Mouse (Mus musculus) heart, postnatal 25 days (tissue): ENCODE data around the gene Gstt3. TPM values are rescaled to one million over a fixed set of nuclear protein-coding genes. Genes with fewer than 3 reads are reported as not detected.
"Not testable (repeated sequence)": the region's sequence is repeated elsewhere in the genome, so short reads cannot be mapped to it uniquely, and the experiment has no call there.

Experiments
- DNase-seq: peaks from one replicate; pipeline ENCODE4 v3.0.0; 2022; ENCODE audit warnings: low spot score
- intact Hi-C: fragments of 180-260 bp; cut with DNase I; formaldehyde crosslinking; loops from one replicate; pipeline ENCODE4 v1.15.1; 2025
- total RNA-seq, 2 experiments: library from RNA; stranded (reverse); gene quantifications; 2 replicates each; pipeline ENCODE4 v1.2.3; 2021

Gene Gstt3
- total RNA-seq, 2 experiments from 2014 or later = 3.1 to 3.3 TPM

- intact Hi-C loops = no loop called here
- no peak for DNase-seq
Measured at GRCm38 (mm10) chr10:75788277-75788676, 7.1 kb upstream of the Gstt3 start.

DNA sequence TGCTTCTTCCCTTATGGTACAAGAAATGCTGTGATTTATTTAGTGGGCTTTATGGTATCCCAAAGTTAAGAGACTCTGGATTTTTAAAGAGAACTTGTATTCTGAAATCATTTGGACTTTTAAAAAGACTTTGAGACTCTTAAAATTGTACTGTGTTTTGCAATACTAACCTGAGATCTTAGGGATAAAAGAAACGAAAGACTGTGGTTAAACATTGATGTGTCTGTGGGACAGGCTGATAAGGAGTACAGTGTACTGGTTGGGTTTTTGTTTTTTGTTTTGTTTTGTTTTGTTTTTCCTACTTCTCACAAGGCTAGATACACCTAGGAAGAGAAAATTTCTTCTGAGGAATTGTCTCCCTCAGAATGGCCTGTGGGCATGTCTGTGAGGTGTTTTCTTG is 4.2 kb upstream of the Gstt3 start:
- DNase-seq = no peak
- intact Hi-C loops = no loop called here

DNA sequence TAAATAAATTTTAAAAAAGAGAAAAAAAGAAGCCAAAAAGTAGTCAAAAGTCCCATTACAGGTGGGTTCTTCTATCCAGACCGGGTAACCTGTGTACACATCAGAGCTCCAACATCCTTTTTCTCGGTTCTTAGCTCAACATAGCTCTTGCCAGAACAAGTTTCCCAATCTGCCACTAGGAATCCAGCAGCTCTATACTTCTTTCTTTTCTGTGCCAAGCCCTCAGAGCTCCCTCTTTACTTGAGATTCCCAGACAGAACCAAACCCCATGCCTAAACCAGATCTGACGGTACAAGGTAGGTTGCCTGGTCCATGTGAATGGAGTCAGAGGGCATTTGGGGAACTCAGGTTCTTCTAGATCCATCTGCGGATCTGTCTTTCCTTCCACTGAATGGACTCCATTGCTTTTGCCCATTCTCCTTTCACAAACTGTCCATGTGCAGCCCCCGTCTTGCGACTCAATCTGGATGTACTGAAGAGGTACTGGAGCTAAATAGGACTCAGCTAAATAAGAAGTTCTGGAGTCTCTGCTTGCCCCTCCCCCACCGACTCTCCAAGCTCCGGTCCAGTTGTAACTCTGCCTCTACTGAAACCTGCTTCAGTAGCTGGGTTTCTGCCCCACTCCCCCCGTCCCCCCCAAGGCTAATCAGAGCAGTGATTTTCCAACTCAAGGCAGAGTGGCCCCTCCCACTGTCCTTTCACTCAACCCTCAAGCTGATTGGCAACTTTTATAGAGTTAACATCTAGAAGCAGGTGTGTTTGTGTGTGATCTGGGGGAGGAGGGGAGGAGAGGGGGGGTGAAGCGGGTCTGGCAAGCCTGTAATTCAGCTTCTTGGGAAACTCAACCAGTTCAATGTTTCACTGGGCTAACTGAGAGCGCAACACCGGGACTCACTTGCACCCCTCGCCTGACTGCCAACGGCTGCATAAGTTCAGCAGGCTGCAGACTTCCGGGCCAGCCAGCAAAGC is 1.7 kb downstream of the Gstt3 start:
- DNase-seq = no peak
- intact Hi-C loops = no loop called here

- no peak for DNase-seq
- intact Hi-C loops = no loop called here
Measured at GRCm38 (mm10) chr10:75777885-75778284, 3.3 kb downstream of the Gstt3 start.

DNA sequence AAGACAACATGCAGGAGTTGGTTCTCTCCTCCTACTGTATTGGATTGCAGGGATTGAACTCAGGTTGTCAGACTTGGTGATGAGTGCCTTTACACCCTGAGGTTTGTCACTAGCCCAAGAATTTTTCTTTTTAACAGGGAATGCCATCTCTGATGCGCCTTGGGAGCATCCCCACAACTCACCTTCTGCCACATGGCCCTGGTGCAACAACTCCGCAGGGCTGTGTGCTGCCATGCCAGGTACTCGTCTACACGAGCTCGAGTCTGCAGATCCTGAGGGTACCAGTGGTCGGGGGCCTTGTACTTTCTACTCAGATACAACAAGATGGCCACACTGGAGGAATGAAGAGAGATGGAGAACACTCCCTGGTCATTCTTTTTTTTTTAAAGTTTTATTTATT is 4.7 kb downstream of the Gstt3 start:
- DNase-seq = no peak
- intact Hi-C loops = no loop called here

DNA sequence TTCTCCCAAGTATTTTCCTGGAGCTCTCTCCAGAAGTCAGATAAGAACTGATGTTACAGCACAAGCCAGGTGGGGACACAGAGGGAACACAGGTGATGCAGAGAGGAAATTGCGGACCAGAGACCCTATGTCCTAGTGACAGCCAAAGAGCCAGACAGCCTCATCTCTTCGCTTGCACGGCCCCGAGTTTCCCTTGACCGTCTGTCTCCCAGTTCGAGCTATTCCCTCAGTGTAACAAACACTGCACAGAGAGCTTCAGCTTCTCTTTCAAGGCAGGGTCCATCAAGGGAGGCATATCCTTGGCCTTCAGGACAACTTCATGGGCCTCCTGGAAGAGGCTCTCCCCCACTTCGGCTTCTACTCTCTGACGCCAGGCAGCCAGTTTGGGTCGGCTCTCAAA is 6.6 kb downstream of the Gstt3 start:
- intact Hi-C loops = loop anchor here (5.0 kb wide), 1 partner anchor 58 kb away; no protein-coding TSS in a partner anchor

GRCm38 (mm10) chr10:75774102-75774501 is 7.1 kb downstream of the Gstt3 start:
- intact Hi-C loops = loop anchor here (5.0 kb wide), 1 partner anchor 58 kb away; no protein-coding TSS in a partner anchor
- no peak for DNase-seq

More for the DNA sequence above, 6.6 kb downstream of the Gstt3 start:
- no peak for DNase-seq

GRCm38 (mm10) chr10:75772795-75773664 is 8.2 kb downstream of the Gstt3 start, which contains the start of gene Ddt:
Gene Ddt, minus strand, starts transcription at chr10:75773414.
- intact Hi-C loops = loop anchor here (5.0 kb wide), 1 partner anchor 59 kb away; no protein-coding TSS in a partner anchor
- DNase-seq = peak; percentile 64

DNA sequence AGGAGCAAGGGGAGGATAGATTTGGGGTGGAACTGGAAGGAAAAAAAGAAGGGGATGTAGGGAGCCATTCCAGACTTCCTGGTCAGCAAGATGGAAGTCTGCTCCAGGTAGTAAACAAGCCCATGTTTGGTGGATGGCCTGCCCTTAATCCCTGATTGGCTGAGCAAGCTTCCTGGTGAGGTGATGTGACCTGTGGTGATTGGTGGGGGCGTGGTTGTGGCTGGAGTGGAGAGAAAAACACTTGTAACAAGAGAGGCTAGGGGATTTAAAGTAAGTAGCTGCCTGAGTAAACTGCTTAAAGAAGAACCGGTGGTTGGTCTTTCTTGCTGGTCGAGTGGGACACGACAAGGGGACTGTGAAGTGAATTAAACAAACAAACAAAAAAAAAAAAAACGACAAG is 13.5 kb downstream of the Gstt3 start:
- DNase-seq, intact Hi-C loops: not testable (repeated sequence)

DNA sequence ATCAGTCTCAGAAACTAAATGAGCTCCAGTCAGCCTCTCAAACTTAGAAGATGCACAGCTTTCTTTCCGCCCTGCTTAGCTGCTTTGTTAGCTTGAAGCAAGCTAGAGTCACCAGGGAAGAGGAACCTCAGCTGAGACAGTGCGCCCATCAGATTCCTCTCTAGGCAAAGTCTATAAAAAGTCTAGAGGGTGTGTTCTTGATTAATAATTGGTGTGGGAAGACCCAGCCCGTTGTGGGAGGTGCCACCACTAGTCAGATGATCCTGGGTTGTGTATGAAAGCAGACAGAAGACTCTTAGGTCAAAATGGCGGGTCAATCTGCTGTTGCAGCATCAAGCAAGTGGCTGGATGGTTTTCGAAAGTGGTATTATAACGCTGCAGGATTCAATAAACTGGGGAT is 14.4 kb downstream of the Gstt3 start:
- DNase-seq = no peak
- intact Hi-C loops = no loop called here

- intact Hi-C loops = loop anchor here (5.0 kb wide), 2 partner anchors 88 to 183 kb away; no protein-coding TSS in a partner anchor
- DNase-seq = no peak
Measured at GRCm38 (mm10) chr10:75764519-75765473, 16.4 kb downstream of the Gstt3 start.

GRCm38 (mm10) chr10:75763682-75764518 is 17.3 kb downstream of the Gstt3 start, which contains the start of gene Cabin1:
Gene Cabin1, minus strand, starts transcription at chr10:75764341.
- DNase-seq = peak; percentile 94
- intact Hi-C loops = loop anchor here (5.0 kb wide), 2 partner anchors 88 to 183 kb away; no protein-coding TSS in a partner anchor

- DNase-seq = no peak
- intact Hi-C loops = loop anchor here (5.0 kb wide), 2 partner anchors 90 to 185 kb away; no protein-coding TSS in a partner anchor
Measured at GRCm38 (mm10) chr10:75762413-75762812, 18.8 kb downstream of the Gstt3 start.

GRCm38 (mm10) chr10:75760311-75760710 is 20.9 kb downstream of the Gstt3 start:
- intact Hi-C loops = loop anchor here (5.0 kb wide), 2 partner anchors 92 to 187 kb away; no protein-coding TSS in a partner anchor
- DNase-seq = no peak

DNA sequence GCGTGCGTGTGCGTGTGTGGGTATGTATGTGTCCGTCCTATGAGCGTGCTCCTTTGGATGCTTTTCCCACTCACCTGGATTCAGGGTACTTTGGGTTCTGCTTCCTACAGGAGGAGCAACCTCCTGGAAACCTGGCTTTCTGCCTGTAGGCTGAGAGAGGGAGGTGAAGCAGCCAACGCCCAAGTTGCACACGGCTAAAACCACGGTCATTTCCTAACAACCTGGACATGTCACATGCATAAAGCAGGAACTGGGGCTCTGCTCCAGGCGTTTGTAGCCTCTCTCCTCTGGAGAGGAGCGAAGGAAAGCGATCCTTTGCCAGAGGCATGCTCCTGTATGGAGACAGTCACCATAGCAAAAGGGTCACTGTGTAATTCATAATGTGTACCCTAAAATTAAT is 24.5 kb downstream of the Gstt3 start:
- no peak for DNase-seq
- intact Hi-C loops = no loop called here

DNA sequence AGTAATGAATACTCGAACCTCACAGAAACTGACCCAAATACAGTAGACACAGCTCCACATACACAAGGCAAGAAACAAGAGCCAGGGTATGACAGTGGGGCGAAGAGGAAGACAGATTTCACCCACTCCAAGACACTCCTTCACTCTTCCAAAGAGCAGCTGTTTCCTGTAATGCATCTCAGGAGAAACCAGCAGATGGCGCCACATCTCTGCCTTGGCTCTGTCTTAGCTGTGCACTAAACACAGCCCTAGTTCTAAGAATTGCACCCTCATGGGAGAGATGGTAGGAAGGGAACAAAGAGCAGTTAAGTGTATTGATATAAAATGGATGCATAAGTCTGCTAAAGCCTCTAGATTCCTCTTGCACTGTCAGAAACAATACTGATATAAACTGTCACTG is 37.2 kb downstream of the Gstt3 start:
- DNase-seq = peak; percentile 35
- intact Hi-C loops = loop anchor here (1.0 to 5.0 kb wide), 3 partner anchors 88 to 207 kb away; no protein-coding TSS in a partner anchor

DNA sequence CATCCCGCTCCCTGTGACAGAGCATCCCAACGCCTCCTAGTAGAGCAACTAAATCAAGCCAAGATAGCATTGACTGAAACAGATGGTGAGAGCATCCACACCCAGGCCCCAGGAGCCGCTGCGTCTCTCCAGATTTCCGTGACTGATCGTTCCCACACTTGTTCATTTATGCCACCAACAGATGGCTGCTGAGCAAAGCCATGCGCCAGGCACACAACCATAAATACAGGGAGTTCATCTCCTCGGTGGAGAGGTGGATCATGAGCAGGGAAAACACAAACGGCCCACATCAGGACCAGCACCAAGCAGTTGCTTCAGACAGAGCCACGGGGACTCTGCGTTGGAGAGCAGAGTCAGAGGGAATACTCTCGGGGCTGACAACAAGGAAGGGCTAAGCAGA is 37.8 kb downstream of the Gstt3 start:
- no peak for DNase-seq
- intact Hi-C loops = loop anchor here (5.0 kb wide), 1 partner anchor 89 kb away; no protein-coding TSS in a partner anchor

- DNase-seq = no peak
- intact Hi-C loops = loop anchor here (5.0 kb wide), 1 partner anchor 91 kb away; no protein-coding TSS in a partner anchor
Measured at GRCm38 (mm10) chr10:75740866-75741265, 40.3 kb downstream of the Gstt3 start.
